Mouse (Mus musculus) granulocyte monocyte progenitor cell, adult 5-6 weeks (primary cell): ENCODE measurements around the gene Nsrp1. TPM values are rescaled to one million over a fixed set of nuclear protein-coding genes. Genes with fewer than 3 reads are reported as not detected.
"Not testable (repeated sequence)": the region's sequence is repeated elsewhere in the genome, so short reads cannot be mapped to it uniquely, and the experiment has no call there.

Experiments
- ATAC-seq: replicated peaks from 2 replicates; pipeline ENCODE4 v1.8.0; 2016; ENCODE audit warnings: mild to moderate bottlenecking, moderate TSS enrichment, inconsistent platforms; ENCODE audit not compliant: poor library complexity, severe bottlenecking
- total RNA-seq, 2 experiments: library from RNA; stranded (forward) in 1 of 2; stranded (reverse) in 1 of 2; fragments of 200-712, 200-1000 nt in 1 of 2; fragments of >200 nt in 1 of 2; fragmentation: Nextera tagmentation in 1 of 2; gene quantifications; 2 replicates each; pipeline ENCODE4 v1.2.3; 2014 to 2017

The Nsrp1 gene
- total RNA-seq (2014; fragmentation: Nextera tagmentation), result 15.6 and 22.8 TPM in 2 replicates
- 18.2 and 22.8 TPM in 2 replicates for total RNA-seq (2017)

DNA sequence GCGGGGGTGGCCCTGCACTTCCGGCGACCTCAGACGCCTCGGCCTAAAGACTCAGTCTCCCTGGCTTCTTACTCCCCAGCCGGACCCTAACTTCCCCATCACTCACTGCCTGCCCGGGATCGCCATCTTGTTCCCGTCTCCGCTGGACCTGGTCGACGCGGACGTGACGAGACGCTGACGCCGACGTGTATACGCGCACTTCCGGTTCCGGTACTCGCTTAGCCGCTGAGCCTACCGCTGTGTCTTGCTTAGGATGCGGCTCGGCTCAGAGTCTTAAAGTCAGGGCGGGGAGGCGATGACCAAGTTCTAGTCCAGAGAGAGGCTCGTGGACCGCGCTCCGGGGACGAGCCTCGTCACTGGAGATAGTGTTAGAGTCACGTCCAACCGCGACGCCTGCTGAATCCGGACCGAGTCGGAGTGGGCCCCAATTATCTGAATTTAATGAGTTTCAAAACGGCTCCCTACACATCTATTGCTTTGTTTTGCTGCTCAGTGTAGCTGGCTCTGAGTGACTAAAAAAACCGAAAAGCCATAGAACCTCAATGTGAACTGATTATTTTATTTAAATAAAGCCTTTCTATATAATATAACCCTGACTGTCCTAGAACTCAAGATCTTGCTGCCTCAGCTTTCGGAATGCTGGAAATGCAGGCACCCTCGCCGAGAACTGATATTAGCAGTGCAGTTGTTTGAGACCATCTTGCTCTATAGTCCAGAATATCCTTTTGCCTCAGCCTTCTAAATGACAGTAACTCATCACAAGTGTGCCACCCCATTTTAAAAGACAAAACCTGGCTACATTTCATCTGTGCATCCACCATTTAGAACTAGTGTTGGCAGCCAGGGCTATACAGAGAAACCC is at the start of gene Nsrp1:
Gene Nsrp1 (minus strand): TSS at position 163 of the 862 bp plus-strand sequence.
- ATAC-seq, result peak; percentile 99

- ATAC-seq, result no peak
Measured at GRCm38 (mm10) chr11:77111141-77111540, 32.9 kb upstream of the Nsrp1 start.

- ATAC-seq, result no peak
Measured at GRCm38 (mm10) chr11:77108442-77108841, 30.2 kb upstream of the Nsrp1 start.

DNA sequence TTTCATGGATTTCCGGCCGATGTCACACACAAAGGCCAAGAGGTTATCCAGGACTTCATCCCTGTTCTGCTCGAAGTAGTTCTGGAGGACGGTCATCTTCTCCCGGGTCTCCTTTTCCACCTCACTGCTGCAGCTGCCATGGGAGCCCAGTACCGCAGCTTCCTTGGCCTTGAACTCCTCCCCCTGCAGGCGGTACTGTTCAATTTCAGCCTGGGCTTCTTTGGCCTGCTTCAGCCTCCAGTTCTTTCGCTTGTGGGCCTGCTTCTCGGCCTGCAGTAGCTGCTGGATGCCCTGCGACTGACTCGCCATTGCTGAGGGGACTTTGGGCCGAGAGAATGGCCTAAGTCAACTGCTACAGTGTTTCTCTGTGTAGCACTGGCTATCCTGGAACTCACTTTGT is 29.6 kb upstream of the Nsrp1 start:
- 0 out of 2 replicates have a peak, but pooled peaks have one; percentile 7 for ATAC-seq

GRCm38 (mm10) chr11:77106961-77107360 is 28.7 kb upstream of the Nsrp1 start:
- ATAC-seq, result no peak

GRCm38 (mm10) chr11:77100137-77100937 is 22.1 kb upstream of the Nsrp1 start:
- ATAC-seq, result peak; percentile 72

DNA sequence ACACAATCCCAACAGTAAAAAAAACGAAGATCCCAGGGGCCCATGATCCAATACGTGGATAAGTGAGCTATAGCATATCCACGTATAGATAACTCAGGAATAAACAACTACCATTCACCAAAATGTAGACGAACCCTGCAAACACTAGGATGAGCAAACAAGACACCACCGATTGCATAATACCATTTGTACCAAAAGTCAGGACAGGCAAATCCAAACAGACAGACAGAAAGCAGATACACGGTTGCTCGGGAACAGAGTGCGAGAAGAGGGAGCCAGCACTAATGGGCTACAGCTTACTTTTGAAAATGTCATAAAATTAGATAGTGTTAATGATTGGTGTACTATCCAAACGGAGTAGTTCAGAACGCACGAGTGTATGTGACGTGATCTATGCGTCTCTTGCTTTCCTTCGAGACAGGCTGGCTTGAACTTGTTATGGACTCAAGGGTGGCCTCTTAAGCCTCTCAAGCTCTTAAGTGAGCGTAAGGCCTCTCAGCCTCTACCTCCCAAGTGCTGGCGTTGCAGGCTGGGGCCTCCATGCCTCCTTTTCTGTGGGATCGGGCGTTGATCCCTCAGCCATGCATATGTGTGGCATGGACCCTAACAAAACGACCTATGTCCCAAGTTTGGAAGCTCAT is 20.2 kb upstream of the Nsrp1 start:
- ATAC-seq, result no peak

GRCm38 (mm10) chr11:77096991-77097390 is 18.8 kb upstream of the Nsrp1 start:
- no peak for ATAC-seq

- no peak for ATAC-seq
Measured at GRCm38 (mm10) chr11:77096581-77096980, 18.3 kb upstream of the Nsrp1 start.

DNA sequence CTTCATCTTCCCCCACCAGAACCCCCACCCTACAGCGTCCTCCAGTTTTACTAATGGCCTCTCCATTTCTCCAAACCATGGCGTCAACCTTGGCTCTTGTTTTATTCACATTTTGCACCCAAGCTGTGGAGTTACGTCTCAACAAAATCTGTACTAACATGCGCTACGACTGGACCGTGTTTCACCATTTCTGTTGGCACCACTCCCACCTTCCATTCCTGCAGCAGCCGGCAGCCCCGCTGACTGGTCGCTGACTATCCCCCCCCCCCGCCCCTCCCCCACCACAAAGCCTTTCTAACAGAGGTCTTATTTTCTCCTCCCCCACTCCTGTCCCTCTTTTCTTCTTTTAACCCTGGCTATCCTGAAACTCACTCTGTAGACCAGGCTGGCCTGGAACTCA is 17.0 kb upstream of the Nsrp1 start:
- ATAC-seq, result no peak

- ATAC-seq, result no peak
Measured at GRCm38 (mm10) chr11:77094136-77094535, 15.9 kb upstream of the Nsrp1 start.

DNA sequence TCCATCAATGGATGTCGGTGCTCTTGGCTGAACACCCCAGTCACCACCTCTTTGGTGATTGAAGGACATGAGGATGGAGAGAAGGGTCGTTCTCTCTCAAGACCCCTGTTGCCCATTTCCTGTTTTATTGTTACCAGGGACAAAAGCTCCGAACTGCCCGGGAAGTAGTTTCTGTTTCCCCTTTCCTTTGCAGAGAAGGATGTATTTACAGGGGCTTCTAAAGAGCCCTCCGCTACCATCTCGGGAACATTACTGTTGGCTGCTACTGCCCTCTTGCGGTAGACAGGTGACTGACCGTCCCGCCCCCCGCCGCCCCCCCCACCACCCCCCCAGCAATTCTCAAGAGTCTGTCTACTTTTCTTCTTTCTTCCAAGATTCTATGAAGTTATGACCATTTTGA is 15.0 kb upstream of the Nsrp1 start:
- ATAC-seq, result peak; percentile 56

- no peak for ATAC-seq
Measured at GRCm38 (mm10) chr11:77089162-77089561, 10.9 kb upstream of the Nsrp1 start.

GRCm38 (mm10) chr11:77087004-77087403 is 8.8 kb upstream of the Nsrp1 start:
- no peak for ATAC-seq

DNA sequence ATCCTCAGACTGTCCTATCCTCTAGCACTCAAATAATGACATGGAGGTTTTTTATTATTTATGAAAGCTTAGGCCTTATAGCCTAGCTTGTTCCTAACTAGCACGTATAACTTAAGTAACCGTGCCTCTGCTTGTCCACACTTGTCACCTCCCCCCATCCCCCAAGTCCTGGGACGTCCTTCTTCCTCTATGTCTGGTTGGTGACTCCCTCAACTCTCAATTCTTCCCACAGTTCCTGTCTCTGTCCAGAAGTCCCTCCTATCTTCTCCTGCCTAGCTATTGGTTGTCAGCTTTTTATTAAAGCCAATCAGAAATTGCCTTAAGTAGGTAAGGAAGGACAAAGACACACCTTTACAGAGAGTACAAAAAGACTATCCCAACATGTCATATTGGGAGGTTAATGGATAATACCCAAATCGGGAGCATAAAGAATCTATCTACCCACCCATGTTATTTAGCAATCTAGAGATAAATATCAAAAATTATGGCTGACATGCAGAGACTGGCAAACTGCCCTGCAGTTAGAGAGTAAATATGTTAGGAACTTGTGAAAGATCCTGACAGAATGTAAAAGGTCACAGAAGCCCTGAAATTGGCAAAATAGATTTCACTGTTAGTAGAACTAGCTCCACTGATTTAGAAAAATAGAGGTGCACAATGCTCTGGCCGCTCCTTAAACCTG is 5.9 kb upstream of the Nsrp1 start:
- no peak for ATAC-seq

GRCm38 (mm10) chr11:77079361-77079760 is 1.1 kb upstream of the Nsrp1 start:
- no peak for ATAC-seq

DNA sequence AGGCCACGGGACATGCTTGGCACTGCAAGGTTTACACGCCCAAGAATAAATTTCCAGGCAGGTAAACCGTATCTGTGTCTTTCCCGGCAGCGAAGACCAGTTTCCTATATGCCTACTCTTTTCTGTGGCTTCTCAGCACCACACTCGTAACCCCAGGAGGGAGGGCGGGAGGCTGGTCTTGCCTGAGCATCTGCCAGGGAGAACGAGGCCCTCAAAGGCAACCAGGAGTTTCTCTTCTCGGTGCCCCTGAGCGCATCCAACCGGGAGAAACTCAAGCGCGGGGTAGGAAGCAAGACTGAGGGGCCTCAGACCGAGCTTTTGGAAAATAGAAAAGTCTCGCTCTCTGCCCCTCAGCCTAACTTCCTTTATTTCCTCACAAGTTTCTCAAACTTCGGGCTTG is 443 bp downstream of the Nsrp1 start:
- no peak; the same call in 1 of the 2 replicates for ATAC-seq

DNA sequence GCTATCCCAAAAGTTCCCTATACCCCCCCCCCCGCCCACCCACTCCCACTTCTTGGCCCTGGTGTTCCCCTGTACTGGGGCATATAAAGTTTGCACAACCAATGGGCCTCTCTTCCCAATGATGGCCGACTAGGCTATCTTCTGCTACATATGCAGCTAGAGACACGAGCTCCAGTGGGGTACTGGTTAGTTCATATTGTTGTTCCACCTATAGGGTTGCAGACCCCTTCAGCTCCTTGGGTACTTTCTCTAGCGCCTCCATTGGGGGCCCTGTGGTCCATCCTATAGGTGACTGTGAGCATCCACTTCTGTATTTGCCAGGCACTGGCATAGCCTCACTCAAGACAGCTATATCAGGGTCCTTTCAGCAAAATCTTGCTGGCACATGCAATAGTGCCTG is 904 bp downstream of the Nsrp1 start:
- not testable (repeated sequence) for ATAC-seq

GRCm38 (mm10) chr11:77070721-77071120 is 7.5 kb downstream of the Nsrp1 start:
- ATAC-seq, result no peak

DNA sequence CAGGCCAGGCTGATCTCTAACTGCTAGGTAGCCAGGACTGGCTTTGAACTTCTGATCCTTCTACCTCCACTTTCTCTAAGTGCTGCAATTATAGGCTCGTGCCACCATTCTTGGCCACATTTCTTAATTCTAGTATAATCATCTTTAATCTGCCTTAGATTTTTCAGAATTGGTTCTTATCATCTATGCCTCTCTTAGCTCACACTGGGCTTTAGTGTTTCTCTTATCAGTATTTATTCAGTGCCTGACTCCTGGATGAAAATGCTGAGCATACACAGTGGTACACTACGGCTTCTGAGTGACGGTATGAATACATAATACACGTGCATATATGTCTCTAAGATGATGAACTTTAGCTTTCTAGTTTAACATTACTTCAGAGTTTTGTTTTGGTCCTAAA is 9.4 kb downstream of the Nsrp1 start:
- ATAC-seq, result no peak
